Mouse (Mus musculus): ENCODE measurements around the gene Gm9913.
A peak's percentile ranks its signal among the peaks of the same experiment; 100 is the strongest.

Gm9913 gene

GRCm38 (mm10) chr2:125544986-125545385, 40.1 kb downstream of the Gm9913 start:
- DNase-seq (ENCODE audit: inconsistent ontology term) = no peak

- peak; percentile 80 for DNase-seq (ENCODE audit: inconsistent ontology term)
These were observed 44.1 kb downstream of the Gm9913 start for GRCm38 (mm10) chr2:125548806-125549578.

- DNase-seq (ENCODE audit: inconsistent ontology term) = no peak
These were observed 50.9 kb downstream of the Gm9913 start for GRCm38 (mm10) chr2:125555830-125556229.

Measured in Muller cell, postnatal 12 days (primary cell).